In genomic region chr9:63133659-63134058, GRCm38 (mm10) we compare ENCODE assay signal across 8 mouse cellular contexts. TPM values are rescaled to one million over a fixed set of nuclear protein-coding genes. Genes with fewer than 3 reads are reported as not detected.
DNase-seq lines count a peak whose midpoint lies in the region; ATAC-seq and TF ChIP-seq lines count a peak whose summit lies in the region.

No protein-coding gene starts in this region.

- peaks cover 48% of the 10 kb centered on the region for H3K4me1 ChIP-seq in heart, embryonic 15.5 days (replicated peaks)
- peaks cover 30% of the 10 kb centered on the region for H3K4me1 ChIP-seq in G1E (ENCODE audit: insufficient read depth, low read depth, low read length)
- peaks cover 59% of the 10 kb centered on the region for H3K4me1 ChIP-seq in hindbrain, embryonic 10.5 days (replicated peaks)
- H3K4me1 ChIP-seq in midbrain, embryonic 10.5 days, result peaks cover 54% of the 10 kb centered on the region

- no peak for DNase-seq in heart, postnatal 36 days
- no peak for DNase-seq in G1E (ENCODE audit: low spot score)
- DNase-seq in hindbrain, embryonic 10.5 days (ENCODE audit: low spot score), result no peak
- DNase-seq in midbrain, embryonic 10.5 days (ENCODE audit: low spot score), result no peak
- no peak for DNase-seq in adipocyte (ENCODE audit: low spot score)
- no peak for DNase-seq in frontal cortex, adult 2 months (ENCODE audit: extremely low spot score in 1 of 2, low spot score in 1 of 2)
- no peak for DNase-seq in thymus, postnatal 36 days

- H3K9me3 ChIP-seq in heart, embryonic 15.5 days (replicated peaks), result no peaks in the 10 kb centered on the region
- no peaks in the 10 kb centered on the region for H3K9me3 ChIP-seq in G1E (replicated peaks)
- no peaks in the 10 kb centered on the region for H3K9me3 ChIP-seq in hindbrain, embryonic 10.5 days
- no peaks in the 10 kb centered on the region for H3K9me3 ChIP-seq in midbrain, embryonic 10.5 days (replicated peaks)

- no peak for TF ChIP-seq CTCF in G1E (IDR thresholded peaks at IDR 0.05; ENCODE audit: low read depth, low read length)

- WGBS in heart, embryonic 15.5 days, result 17% methylated on average over 6 of the region's 6 CpGs
- 17% methylated on average over 6 of the region's 6 CpGs for WGBS in hindbrain, embryonic 10.5 days
- WGBS in midbrain, embryonic 10.5 days, result 13% methylated on average over 6 of the region's 6 CpGs

- peaks cover 58% of the 10 kb centered on the region for H3K27me3 ChIP-seq in heart, embryonic 15.5 days
- H3K27me3 ChIP-seq in G1E (ENCODE audit: insufficient read depth, low read length), result peaks cover 66% of the 10 kb centered on the region
- H3K27me3 ChIP-seq in hindbrain, embryonic 10.5 days (ENCODE audit: insufficient read depth, poor library complexity, severe bottlenecking), result peaks cover 72% of the 10 kb centered on the region
- peaks cover 85% of the 10 kb centered on the region for H3K27me3 ChIP-seq in midbrain, embryonic 10.5 days (ENCODE audit: low read depth, poor library complexity, severe bottlenecking)

- peak overlapping the region; percentile 87 for H3K4me3 ChIP-seq in heart, embryonic 15.5 days
- H3K4me3 ChIP-seq in G1E (ENCODE audit: low read depth, low read length), result peak overlapping the region; percentile 55; the same call in 1 of the 2 replicates
- peak overlapping the region; percentile 74 for H3K4me3 ChIP-seq in hindbrain, embryonic 10.5 days
- H3K4me3 ChIP-seq in midbrain, embryonic 10.5 days, result peak overlapping the region; percentile 74

- H3K9ac ChIP-seq in heart, embryonic 15.5 days, result peak overlapping the region; percentile 1; the same call in 1 of the 2 replicates

- H3K4me2 ChIP-seq in heart, embryonic 15.5 days, result peak overlapping the region; percentile 61

- H3K36me3 ChIP-seq in heart, embryonic 15.5 days, result no peaks in the 10 kb centered on the region
- H3K36me3 ChIP-seq in G1E (replicated peaks), result no peaks in the 10 kb centered on the region
- no peaks in the 10 kb centered on the region for H3K36me3 ChIP-seq in hindbrain, embryonic 10.5 days
- no peaks in the 10 kb centered on the region for H3K36me3 ChIP-seq in midbrain, embryonic 10.5 days

- no peak for ATAC-seq in heart, embryonic 15.5 days (replicated peaks; ENCODE audit: insufficient number of reproducible peaks, insufficient read depth, low FRiP score, low read depth)
- no peak for ATAC-seq in G1E (ENCODE audit: extremely low read depth, insufficient number of reproducible peaks, low FRiP score, poor library complexity, severe bottlenecking)

- intact Hi-C loops in heart, postnatal 36 days (cut with DNase I), result loop anchor here (10.0 kb wide), 1 partner anchor 621 kb away; the partner anchor contains the start of gene Smad3

- no peak overlapping the region for H3K27ac ChIP-seq in heart, embryonic 15.5 days
- H3K27ac ChIP-seq in hindbrain, embryonic 10.5 days, result no peak overlapping the region
- no peak overlapping the region for H3K27ac ChIP-seq in midbrain, embryonic 10.5 days (replicated peaks)

RNA-seq across cellular contexts. Expression of gene Skor1, which starts 15.1 kb away (rescaled TPM):
- not detected in 2 replicates for polyA plus RNA-seq in heart, embryonic 15.5 days (2015; fragmentation: Nextera tagmentation; extraction: Ambion mirVana)
- total RNA-seq in heart, postnatal 36 days (2021), result under 1 TPM; 0.08 TPM
- total RNA-seq in G1E (2014; fragmentation: Nextera tagmentation) (not detected in 2 replicates), G1E (2017) (0.05 and 0.06 TPM in 2 replicates)
- 0.02 TPM in 1 of 2 replicates, not detected in the other for polyA plus RNA-seq in G1E (2012)
- polyA plus RNA-seq in hindbrain, embryonic 10.5 days (2016; fragmentation: Nextera tagmentation; extraction: Ambion mirVana), result 0.68 and 6.8 TPM in 2 replicates
- polyA plus RNA-seq in midbrain, embryonic 10.5 days (2016; fragmentation: Nextera tagmentation; extraction: Ambion mirVana), result 0.12 TPM in 1 of 2 replicates, not detected in the other
- polyA plus RNA-seq in frontal cortex, adult 2 months (2012; rRNA removed), result 0.11 and 0.14 TPM in 2 replicates
